Mouse (Mus musculus): ENCODE data around the gene Iba57.

Gene Iba57

GRCm38 (mm10) chr11:59134373-59134997, 29.1 kb downstream of the Iba57 start:
- no peak for DNase-seq (ENCODE audit: inconsistent ontology term)

GRCm38 (mm10) chr11:59132065-59132464, 31.5 kb downstream of the Iba57 start:
- no peak for DNase-seq (ENCODE audit: inconsistent ontology term)

- no peak for DNase-seq (ENCODE audit: inconsistent ontology term)
These were observed 32.1 kb downstream of the Iba57 start for GRCm38 (mm10) chr11:59131348-59131919.

- no peak for DNase-seq (ENCODE audit: inconsistent ontology term)
These were observed 32.8 kb downstream of the Iba57 start for GRCm38 (mm10) chr11:59130782-59131181.

- no peak for DNase-seq (ENCODE audit: inconsistent ontology term)
These were observed 57.6 kb downstream of the Iba57 start for GRCm38 (mm10) chr11:59105945-59106344.
